Mouse (Mus musculus): ENCODE measurements around the gene Selplg.

Gene Selplg

GRCm38 (mm10) chr5:113832490-113832901 is at the start of gene Selplg:
TSS of gene Selplg (minus strand) at chr5:113832644.
- peak; percentile 82 to 92 for DNase-seq

- DNase-seq, result no peak
Observed at GRCm38 (mm10) chr5:113881136-113881535, 48.7 kb upstream of the Selplg start.

- DNase-seq, result no peak
Observed at GRCm38 (mm10) chr5:113878943-113879617, 46.6 kb upstream of the Selplg start.

GRCm38 (mm10) chr5:113877565-113877964 is 45.1 kb upstream of the Selplg start:
- no peak for DNase-seq

- DNase-seq, result no peak
Observed at GRCm38 (mm10) chr5:113876176-113876575, 43.7 kb upstream of the Selplg start.

- no peak for DNase-seq
Observed at GRCm38 (mm10) chr5:113875625-113876024, 43.2 kb upstream of the Selplg start.

GRCm38 (mm10) chr5:113874063-113875024 is 41.9 kb upstream of the Selplg start:
- DNase-seq, result no peak

- peak; percentile 17 to 32 for DNase-seq
Observed at GRCm38 (mm10) chr5:113872936-113873912, 40.8 kb upstream of the Selplg start.

- DNase-seq, result no peak
Observed at GRCm38 (mm10) chr5:113871903-113872548, 39.6 kb upstream of the Selplg start.

GRCm38 (mm10) chr5:113870393-113871040 is 38.1 kb upstream of the Selplg start:
- DNase-seq, result no peak

- no peak for DNase-seq
Observed at GRCm38 (mm10) chr5:113869132-113869531, 36.7 kb upstream of the Selplg start.

- DNase-seq, result no peak
Observed at GRCm38 (mm10) chr5:113864992-113865391, 32.5 kb upstream of the Selplg start.

- DNase-seq, result no peak
Observed at GRCm38 (mm10) chr5:113863994-113864393, 31.6 kb upstream of the Selplg start.

- DNase-seq, result no peak
Observed at GRCm38 (mm10) chr5:113862418-113862817, 30.0 kb upstream of the Selplg start.

GRCm38 (mm10) chr5:113861294-113861693 is 28.9 kb upstream of the Selplg start:
- peak in 1 of 2 experiments; percentile 29 for DNase-seq

GRCm38 (mm10) chr5:113858971-113859370 is 26.5 kb upstream of the Selplg start:
- DNase-seq, result peak in 1 of 2 experiments; percentile 31

- DNase-seq, result no peak
Observed at GRCm38 (mm10) chr5:113858550-113858949, 26.1 kb upstream of the Selplg start.

GRCm38 (mm10) chr5:113857631-113858030 is 25.2 kb upstream of the Selplg start:
- no peak for DNase-seq

- DNase-seq, result no peak
Observed at GRCm38 (mm10) chr5:113856631-113857030, 24.2 kb upstream of the Selplg start.

- DNase-seq, result no peak
Observed at GRCm38 (mm10) chr5:113855696-113856095, 23.3 kb upstream of the Selplg start.

GRCm38 (mm10) chr5:113855117-113855516 is 22.7 kb upstream of the Selplg start:
- no peak for DNase-seq
